Mouse (Mus musculus): ENCODE measurements around the gene Cbx2. TPM values are rescaled to one million over a fixed set of nuclear protein-coding genes. Genes with fewer than 3 reads are reported as not detected.

The Cbx2 gene
- total RNA-seq, 2 experiments from 2014 or later = 2.6 to 2.7 TPM

GRCm38 (mm10) chr11:119039732-119040512, 17.2 kb downstream of the Cbx2 start:
- intact Hi-C loops (cut with DNase I) = loop anchor here (2.0 to 5.0 kb wide), 2 partner anchors 17 to 43 kb away; no protein-coding TSS in a partner anchor
- no peak for DNase-seq (ENCODE audit: low spot score in 2 of 2)

- peak; percentile 99 to 100 for DNase-seq (ENCODE audit: low spot score in 2 of 2)
- intact Hi-C loops (cut with DNase I) = loop anchor here (2.0 kb wide), 1 partner anchor 16 kb away; no protein-coding TSS in a partner anchor
Measured at GRCm38 (mm10) chr11:119040600-119041324, 18.0 kb downstream of the Cbx2 start, which contains the start of gene Cbx8. Gene Cbx8, minus strand, starts transcription at chr11:119040969.

GRCm38 (mm10) chr11:119041325-119041716, 18.6 kb downstream of the Cbx2 start:
- intact Hi-C loops (cut with DNase I) = loop anchor here (2.0 kb wide), 1 partner anchor 15 kb away; no protein-coding TSS in a partner anchor
- no peak for DNase-seq (ENCODE audit: low spot score in 2 of 2)

GRCm38 (mm10) chr11:119041750-119042465, 19.1 kb downstream of the Cbx2 start:
- no peak for DNase-seq (ENCODE audit: low spot score in 2 of 2)
- intact Hi-C loops (cut with DNase I) = loop anchor here (2.0 kb wide), 1 partner anchor 15 kb away; no protein-coding TSS in a partner anchor

- intact Hi-C loops (cut with DNase I) = no loop called here
Measured at GRCm38 (mm10) chr11:119042466-119043272, 19.9 kb downstream of the Cbx2 start.

GRCm38 (mm10) chr11:119043273-119043540, 20.4 kb downstream of the Cbx2 start:
- no peak for DNase-seq (ENCODE audit: low spot score in 2 of 2)
- intact Hi-C loops (cut with DNase I) = no loop called here

More at GRCm38 (mm10) chr11:119042466-119043272, 19.9 kb downstream of the Cbx2 start:
- no peak for DNase-seq (ENCODE audit: low spot score in 2 of 2)

GRCm38 (mm10) chr11:119043761-119044550, 21.2 kb downstream of the Cbx2 start:
- intact Hi-C loops (cut with DNase I) = no loop called here
- DNase-seq (ENCODE audit: low spot score in 2 of 2) = no peak

- intact Hi-C loops (cut with DNase I) = no loop called here
- DNase-seq (ENCODE audit: low spot score in 2 of 2) = no peak
Measured at GRCm38 (mm10) chr11:119044551-119045337, 22.0 kb downstream of the Cbx2 start.

GRCm38 (mm10) chr11:119046601-119047245, 24.0 kb downstream of the Cbx2 start:
- intact Hi-C loops (cut with DNase I) = no loop called here
- DNase-seq (ENCODE audit: low spot score in 2 of 2) = no peak

- DNase-seq (ENCODE audit: low spot score in 2 of 2) = no peak
- intact Hi-C loops (cut with DNase I) = no loop called here
Measured at GRCm38 (mm10) chr11:119047261-119048132, 24.7 kb downstream of the Cbx2 start.

GRCm38 (mm10) chr11:119048133-119048510, 25.4 kb downstream of the Cbx2 start:
- DNase-seq (ENCODE audit: low spot score in 2 of 2) = no peak
- intact Hi-C loops (cut with DNase I) = no loop called here

GRCm38 (mm10) chr11:119050361-119050760, 27.6 kb downstream of the Cbx2 start:
- DNase-seq (ENCODE audit: low spot score in 2 of 2) = no peak
- intact Hi-C loops (cut with DNase I) = loop anchor here (5.0 kb wide), 1 partner anchor 137 kb away; no protein-coding TSS in a partner anchor

- intact Hi-C loops (cut with DNase I) = loop anchor here (5.0 kb wide), 1 partner anchor 136 kb away; no protein-coding TSS in a partner anchor
- no peak for DNase-seq (ENCODE audit: low spot score in 2 of 2)
Measured at GRCm38 (mm10) chr11:119051426-119051825, 28.7 kb downstream of the Cbx2 start.

- DNase-seq (ENCODE audit: low spot score in 2 of 2) = no peak
- intact Hi-C loops (cut with DNase I) = loop anchor here (5.0 kb wide), 1 partner anchor 135 kb away; no protein-coding TSS in a partner anchor
Measured at GRCm38 (mm10) chr11:119051927-119052660, 29.3 kb downstream of the Cbx2 start.

GRCm38 (mm10) chr11:119052661-119053256, 30.0 kb downstream of the Cbx2 start:
- DNase-seq (ENCODE audit: low spot score in 2 of 2) = no peak
- intact Hi-C loops (cut with DNase I) = loop anchor here (5.0 kb wide), 1 partner anchor 135 kb away; no protein-coding TSS in a partner anchor

All from left cerebral cortex, postnatal 36 days (tissue).